Mouse (Mus musculus) gastrocnemius, postnatal 25 days (tissue): ENCODE data around the gene Rex1bd. TPM values are rescaled to one million over a fixed set of nuclear protein-coding genes. Genes with fewer than 3 reads are reported as not detected.

ENCODE experiments used
- total RNA-seq, 2 experiments: library from RNA; stranded (reverse); gene quantifications; 1 replicate in 1 of 2; 2 replicates in 1 of 2; pipeline ENCODE4 v1.2.3; 2021

Gene Rex1bd
- total RNA-seq, 2 experiments from 2014 or later: 112 to 120 TPM

Other genes with a start within 250 kb of the Rex1bd start
- gene Homer3, start 223.9 kb downstream of the Rex1bd start, total RNA-seq: 1 to 10 TPM; 3.0 to 4.7 TPM
- gene Ddx49, start 204.3 kb downstream of the Rex1bd start, total RNA-seq: 10 to 100 TPM; 26.9 to 30.7 TPM
- gene Cope, start 204.2 kb downstream of the Rex1bd start, total RNA-seq: 100 to 1,000 TPM; 113 to 119 TPM
- 10 to 100 TPM; 13.8 to 15.8 TPM for gene Cers1, start 191.0 kb downstream of the Rex1bd start, total RNA-seq
- gene Gdf1, start 176.9 kb downstream of the Rex1bd start, total RNA-seq: 1 to 10 TPM in 1 of 2 experiments, under 1 TPM in 1; 0.72 to 2.5 TPM
- 10 to 100 TPM; 28.9 to 29.5 TPM for gene Upf1, start 153.5 kb downstream of the Rex1bd start, total RNA-seq
- gene Comp, start 133.2 kb downstream of the Rex1bd start, total RNA-seq: 10 to 100 TPM in 1 of 2 experiments, 1 to 10 TPM in 1; 5.9 to 14.7 TPM
- 1 to 10 TPM; 6.1 to 6.4 TPM for gene Crtc1, start 67.2 kb downstream of the Rex1bd start, total RNA-seq
- 1 to 10 TPM; 4.9 to 6.1 TPM for gene Klhl26, start 29.8 kb downstream of the Rex1bd start, total RNA-seq
- gene Tmem59l, start 19.4 kb downstream of the Rex1bd start, total RNA-seq: not detected
- 1 to 10 TPM; 1.7 to 3.8 TPM for gene Crlf1, start 13.6 kb downstream of the Rex1bd start, total RNA-seq
- gene Uba52, start 4.0 kb upstream of the Rex1bd start, total RNA-seq: 100 to 1,000 TPM; 785 to 797 TPM
- gene Fkbp8, start 21.0 kb upstream of the Rex1bd start, total RNA-seq: 100 to 1,000 TPM; 100 to 104 TPM
- gene Kxd1, start 21.2 kb upstream of the Rex1bd start, total RNA-seq: 10 to 100 TPM; 70.9 to 71.9 TPM
- 10 to 100 TPM in 1 of 2 experiments, 1 to 10 TPM in 1; 8.1 to 19.3 TPM for gene Ell, start 32.7 kb upstream of the Rex1bd start, total RNA-seq
- 10 to 100 TPM in 1 of 2 experiments, 1 to 10 TPM in 1; 4.7 to 10.3 TPM for gene Isyna1, start 87.6 kb upstream of the Rex1bd start, total RNA-seq
- 10 to 100 TPM; 15.4 to 20.0 TPM for gene Ssbp4, start 102.1 kb upstream of the Rex1bd start, total RNA-seq
- gene Lrrc25, start 109.4 kb upstream of the Rex1bd start, total RNA-seq: under 1 TPM; 0.54 to 0.56 TPM
- under 1 TPM in 1 of 2 experiments, not detected in 1; 0.33 TPM for gene Gdf15, start 125.7 kb upstream of the Rex1bd start, total RNA-seq
- gene Pgpep1, start 153.6 kb upstream of the Rex1bd start, total RNA-seq: 10 to 100 TPM; 18.6 to 22.6 TPM
- 10 to 100 TPM; 57.7 to 66.0 TPM for gene Lsm4, start 166.5 kb upstream of the Rex1bd start, total RNA-seq
- gene Jund, start 192.2 kb upstream of the Rex1bd start, total RNA-seq: 10 to 100 TPM; 54.5 to 68.6 TPM
- gene Iqcn, start 196.7 kb upstream of the Rex1bd start, total RNA-seq: not detected
- gene Gm3336, start 211.8 kb upstream of the Rex1bd start, total RNA-seq: not detected
- 1 to 10 TPM; 1.6 to 2.3 TPM for gene Pde4c, start 217.0 kb upstream of the Rex1bd start, total RNA-seq
- gene Rab3a, start 247.9 kb upstream of the Rex1bd start, total RNA-seq: 10 to 100 TPM; 40.0 to 40.4 TPM